Mouse (Mus musculus): ENCODE measurements around the gene Urm1.

DNA sequence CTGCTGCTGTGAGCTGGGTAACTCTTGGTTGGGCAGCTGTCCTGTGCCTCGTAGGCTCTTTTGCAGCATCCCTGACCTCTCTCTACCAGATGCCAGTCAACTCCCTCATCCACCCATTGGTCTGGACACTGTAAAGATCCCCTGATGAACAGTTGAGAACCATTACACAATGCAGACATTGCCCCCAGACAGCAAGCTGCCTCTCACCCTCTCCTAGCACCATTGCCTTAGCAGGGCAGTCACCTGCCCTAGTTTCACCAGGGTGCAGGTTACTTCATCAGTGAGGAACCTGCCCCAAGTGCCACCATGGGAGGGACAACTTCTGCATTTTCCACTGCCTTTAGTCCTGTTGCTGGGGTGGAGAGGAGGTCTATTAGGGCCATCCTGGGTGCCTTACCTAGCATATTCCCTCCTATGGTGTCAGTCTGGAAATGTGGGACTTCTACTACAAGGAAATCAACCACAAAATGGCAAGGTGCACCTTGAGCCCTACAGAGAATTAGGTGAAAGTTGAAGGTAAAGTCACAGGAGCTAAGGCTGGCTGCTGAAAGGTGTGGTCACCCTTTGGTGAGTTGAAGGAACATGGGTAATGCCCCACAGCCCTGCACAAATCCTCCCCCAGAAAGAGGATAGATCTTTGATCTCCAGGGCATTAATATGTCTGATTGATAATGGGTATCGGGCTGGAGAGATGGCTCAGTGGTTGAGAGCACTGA is 26.9 kb upstream of the Urm1 start:
- no peak for TF ChIP-seq CTCF (IDR thresholded peaks at IDR 0.05; ENCODE audit: low read depth, low read length)
- no peak for TF ChIP-seq TAL1 (conservative IDR thresholded peaks at IDR 0.05; ENCODE audit: low read depth, low read length)
